9 mouse cellular contexts compared by ENCODE assay signal in the genomic region with DNA sequence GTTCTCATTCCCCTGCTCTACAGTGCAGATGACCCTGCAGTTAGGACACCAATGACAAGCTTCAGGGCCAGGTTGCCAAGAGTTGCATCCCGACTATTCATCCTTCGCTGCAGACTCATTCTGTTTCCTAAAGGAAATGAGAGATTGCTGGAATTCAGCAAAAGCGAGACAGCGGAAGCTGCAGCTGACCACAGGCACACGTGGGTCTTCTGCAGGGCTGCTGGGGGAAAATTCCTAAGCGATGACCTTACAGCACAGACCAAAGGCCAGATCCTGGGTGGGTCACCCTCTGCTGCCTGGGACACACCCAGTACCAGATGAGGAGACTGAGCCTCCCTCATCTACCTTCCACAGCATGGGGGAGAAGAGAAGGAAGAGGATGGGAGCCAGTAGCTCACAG.
DNase-seq lines count a peak whose midpoint lies in the region; ATAC-seq and TF ChIP-seq lines count a peak whose summit lies in the region.
"Had no signal": no experiment of that assay in that cellular context is flagged by ENCODE, and none has a peak within 500 bp of the region (broad histone marks: within the 10 kb centered on the region; RNA-seq: fewer than 3 reads in every experiment).

No protein-coding gene starts in this region.

- H3K4me1 ChIP-seq in intestine, embryonic 14.5 days (replicated peaks; ENCODE audit: control insufficient read depth, insufficient read depth, low read length), result peaks cover 28% of the 10 kb centered on the region
- peaks cover 22% of the 10 kb centered on the region for H3K4me1 ChIP-seq in limb, embryonic 14.5 days (ENCODE audit: control insufficient read depth, insufficient read depth, low read length)

- no peak overlapping the region for H3K4me3 ChIP-seq in intestine, embryonic 14.5 days (ENCODE audit: low read depth, low read length)
- H3K4me3 ChIP-seq in limb, embryonic 14.5 days (replicated peaks; ENCODE audit: low read length), result no peak overlapping the region
- H3K4me3 ChIP-seq: liver, embryonic 13.5 days had no signal

- no peak overlapping the region for H3K4me2 ChIP-seq in intestine, embryonic 14.5 days (ENCODE audit: low read length)
- no peak overlapping the region for H3K4me2 ChIP-seq in limb, embryonic 14.5 days (replicated peaks; ENCODE audit: low read depth, low read length, severe bottlenecking)
- H3K4me2 ChIP-seq: liver, embryonic 13.5 days had no signal

- DNase-seq in 3T3-L1 (ENCODE audit: low read depth, low spot score) (peak; percentile 93), Patski (ENCODE audit: low read depth, low spot score) (no peak)
- DNase-seq in intestine, embryonic 14.5 days (ENCODE audit: low spot score), result no peak
- peak; percentile 33 for DNase-seq in limb, embryonic 14.5 days (ENCODE audit: low spot score)
- DNase-seq in cerebellum, postnatal 4 days (ENCODE audit: low spot score in 2 of 2), result no peak
- DNase-seq in spleen, postnatal 14 days (ENCODE audit: low spot score in 2 of 2), result no peak
- DNase-seq in thymus, postnatal 36 days, result no peak
- DNase-seq in cerebellum, adult 9-10 months, result no peak
- DNase-seq: liver, embryonic 13.5 days had no signal

- no peak for TF ChIP-seq POLR2A in limb, embryonic 14.5 days (IDR thresholded peaks at IDR 0.05; ENCODE audit: borderline replicate concordance, extremely low read depth, insufficient read depth, insufficient read length)

- no peaks in the 10 kb centered on the region for H3K9me3 ChIP-seq in intestine, embryonic 14.5 days (ENCODE audit: control insufficient read depth, low read length)
- H3K9me3 ChIP-seq in limb, embryonic 14.5 days (ENCODE audit: control insufficient read depth, low read length), result no peaks in the 10 kb centered on the region
- H3K9me3 ChIP-seq: liver, embryonic 13.5 days had no signal

- in situ Hi-C loops in Patski (cut with MboI; ENCODE audit: low pct_unique_long_range_greater_than_20kb), result no loop called here

- WGBS in intestine, embryonic 14.5 days, result 34% methylated on average over 6 of the region's 6 CpGs
- 62% methylated on average over 6 of the region's 6 CpGs for WGBS in limb, embryonic 14.5 days

- H3K36me3 ChIP-seq in intestine, embryonic 14.5 days (ENCODE audit: control insufficient read depth, insufficient read depth, low read length), result no peaks in the 10 kb centered on the region
- no peaks in the 10 kb centered on the region for H3K36me3 ChIP-seq in limb, embryonic 14.5 days (ENCODE audit: control insufficient read depth, insufficient read depth, low read length)
- H3K36me3 ChIP-seq: liver, embryonic 13.5 days had no signal

- H3K27me3 ChIP-seq in Patski, result no peaks in the 10 kb centered on the region
- H3K27me3 ChIP-seq in intestine, embryonic 14.5 days (replicated peaks; ENCODE audit: control insufficient read depth, insufficient read depth, low read length), result no peaks in the 10 kb centered on the region
- H3K27me3 ChIP-seq in limb, embryonic 14.5 days (ENCODE audit: control insufficient read depth, insufficient read depth, low read length), result no peaks in the 10 kb centered on the region
- H3K27me3 ChIP-seq: liver, embryonic 13.5 days had no signal

- ATAC-seq in Patski, result peak; percentile 78
- no peak for ATAC-seq in intestine, embryonic 14.5 days (replicated peaks; ENCODE audit: low FRiP score, low TSS enrichment, low read depth)
- no peak for ATAC-seq in limb, embryonic 14.5 days (ENCODE audit: low FRiP score, low read depth)

- no peak for TF ChIP-seq CTCF in Patski (IDR thresholded peaks at IDR 0.05)

- no peak overlapping the region for H3K9ac ChIP-seq in intestine, embryonic 14.5 days (ENCODE audit: low read length)
- no peak overlapping the region for H3K9ac ChIP-seq in limb, embryonic 14.5 days (ENCODE audit: low read depth, low read length, severe bottlenecking)
- H3K9ac ChIP-seq: liver, embryonic 13.5 days had no signal

- H3K27ac ChIP-seq in intestine, embryonic 14.5 days (ENCODE audit: low read depth), result peak overlapping the region; percentile 38; the same call in 1 of the 2 replicates
- no peak overlapping the region for H3K27ac ChIP-seq in limb, embryonic 14.5 days (replicated peaks; ENCODE audit: low read depth, low read length)
- H3K27ac ChIP-seq: liver, embryonic 13.5 days had no signal

- CTCF ChIA-PET in Patski (lab: Charles Lee), result no interaction called here

- POLR2A ChIA-PET in Patski (lab: Charles Lee), result no interaction called here

Comparison
In these comparisons a context has a peak if more than half of its experiments do, and no peak if none do; other contexts are left out.
1. DNase-seq: peak in 3T3-L1 (single experiment) and limb, embryonic 14.5 days (single experiment); none in Patski (single experiment), intestine, embryonic 14.5 days (single experiment), cerebellum, postnatal 4 days (0 of 2), spleen, postnatal 14 days (0 of 2), thymus, postnatal 36 days (0 of 2) and cerebellum, adult 9-10 months (single experiment).